Mouse (Mus musculus): ENCODE measurements around the gene Ccdc141. TPM values are rescaled to one million over a fixed set of nuclear protein-coding genes. Genes with fewer than 3 reads are reported as not detected.
A peak's percentile ranks its signal among the peaks of the same experiment; 100 is the strongest.

Gene Ccdc141
- polyA plus RNA-seq, 2 experiments, result 0.29 to 0.58 TPM

GRCm38 (mm10) chr2:77200958-77201614, 30.6 kb upstream of the Ccdc141 start:
- ATAC-seq (ENCODE audit: insufficient read depth) (peak; percentile 82), DNase-seq (ENCODE audit: low read depth in 3 of 3, low spot score in 3 of 3) (peak; percentile 20 to 40 (median 23))
- peak overlapping the region; percentile 48 for H3K4me2 ChIP-seq (ENCODE audit: low read depth)
- H3K4me1 ChIP-seq (replicated peaks; ENCODE audit: control insufficient read depth in 2 of 2, insufficient read depth in 2 of 2, low read length in 1 of 2), result peaks cover 0 to 3% of the 10 kb centered on the region in 2 experiments; a peak in 1 of 4 replicates
- WGBS (ENCODE audit: insufficient replicate concordance), result 62% methylated on average over 5 of the region's 5 CpGs
- H3K27ac ChIP-seq, result peak overlapping the region; percentile 37
- TF ChIP-seq CTCF (IDR thresholded peaks at IDR 0.05; ENCODE audit: low read depth) (no peak), EP300 (IDR thresholded peaks at IDR 0.05; ENCODE audit: low read depth) (no peak)
- H3K27me3 ChIP-seq (ENCODE audit: control insufficient read depth, insufficient read depth, low read length), result no peaks in the 10 kb centered on the region
- no peaks in the 10 kb centered on the region for H3K36me3 ChIP-seq (replicated peaks; ENCODE audit: control insufficient read depth, insufficient read depth, low read depth)
- no peaks in the 10 kb centered on the region for H3K9me3 ChIP-seq (ENCODE audit: control insufficient read depth, low read length)
- peak overlapping the region; percentile 5 to 18; a peak in 1 of 4 replicates for H3K4me3 ChIP-seq (ENCODE audit: insufficient read depth in 1 of 2, low read depth in 2 of 2, low read length in 2 of 2)
- no peak overlapping the region; the same call in 1 of the 2 replicates for H3K9ac ChIP-seq (replicated peaks)

- no peak for ATAC-seq (ENCODE audit: insufficient read depth)
- no peaks in the 10 kb centered on the region for H3K27me3 ChIP-seq (ENCODE audit: control insufficient read depth, insufficient read depth, low read length)
- no peaks in the 10 kb centered on the region for H3K9me3 ChIP-seq (ENCODE audit: control insufficient read depth, low read length)
- no peak overlapping the region for H3K9ac ChIP-seq (replicated peaks)
- no peak for DNase-seq (ENCODE audit: low read depth in 3 of 3, low spot score in 3 of 3)
- no peaks in the 10 kb centered on the region for H3K36me3 ChIP-seq (replicated peaks; ENCODE audit: control insufficient read depth, insufficient read depth, low read depth)
- H3K4me2 ChIP-seq (ENCODE audit: low read depth), result no peak overlapping the region
- no peak for TF ChIP-seq EP300 (IDR thresholded peaks at IDR 0.05; ENCODE audit: low read depth)
- TF ChIP-seq CTCF (IDR thresholded peaks at IDR 0.05; ENCODE audit: low read depth), result no peak
- no peak overlapping the region for H3K27ac ChIP-seq
- 78% methylated on average over 4 of the region's 4 CpGs for WGBS (ENCODE audit: insufficient replicate concordance)
- no peak overlapping the region for H3K4me3 ChIP-seq (ENCODE audit: insufficient read depth in 1 of 2, low read depth in 2 of 2, low read length in 2 of 2)
- H3K4me1 ChIP-seq (replicated peaks; ENCODE audit: control insufficient read depth in 2 of 2, insufficient read depth in 2 of 2, low read length in 1 of 2), result peaks cover 0 to 3% of the 10 kb centered on the region in 2 experiments; a peak in 1 of 4 replicates
These were observed 29.9 kb upstream of the Ccdc141 start for GRCm38 (mm10) chr2:77200379-77200778.

DNA sequence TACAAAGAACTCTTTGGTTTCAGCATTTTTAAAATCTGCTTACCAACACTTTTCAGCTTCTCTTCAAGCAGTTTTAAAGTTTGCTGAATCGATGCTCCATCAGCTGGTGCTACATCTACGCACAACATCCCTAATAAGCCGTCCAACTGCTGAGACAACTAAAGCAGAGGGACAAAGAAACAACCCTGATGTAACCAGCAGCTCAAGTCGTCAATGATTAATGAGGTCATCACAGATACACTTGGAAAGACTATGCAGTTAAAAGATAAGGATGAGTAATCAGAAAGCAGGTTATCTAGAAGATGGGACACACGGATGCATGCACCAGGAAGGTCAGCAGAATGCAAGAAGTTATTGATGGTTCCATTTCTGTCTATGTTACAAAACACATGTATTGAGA, 27.8 kb upstream of the Ccdc141 start:
- TF ChIP-seq EP300 (IDR thresholded peaks at IDR 0.05; ENCODE audit: low read depth) (no peak), CTCF (IDR thresholded peaks at IDR 0.05; ENCODE audit: low read depth) (no peak)
- Histone ChIP-seq H3K4me2 (ENCODE audit: low read depth) (no peak overlapping the region), H3K4me1 (replicated peaks; ENCODE audit: control insufficient read depth in 2 of 2, insufficient read depth in 2 of 2, low read length in 1 of 2) (peaks cover 0 to 3% of the 10 kb centered on the region in 2 experiments; a peak in 1 of 4 replicates), H3K9me3 (ENCODE audit: control insufficient read depth, low read length) (no peaks in the 10 kb centered on the region), H3K27me3 (ENCODE audit: control insufficient read depth, insufficient read depth, low read length) (no peaks in the 10 kb centered on the region), H3K9ac (replicated peaks) (no peak overlapping the region), H3K27ac (no peak overlapping the region), H3K4me3 (ENCODE audit: insufficient read depth in 1 of 2, low read depth in 2 of 2, low read length in 2 of 2) (no peak overlapping the region), H3K36me3 (replicated peaks; ENCODE audit: control insufficient read depth, insufficient read depth, low read depth) (no peaks in the 10 kb centered on the region)
- ATAC-seq (ENCODE audit: insufficient read depth), result no peak
- DNase-seq (ENCODE audit: low read depth in 3 of 3, low spot score in 3 of 3), result no peak
- WGBS (ENCODE audit: insufficient replicate concordance), result 48% methylated on average over 5 of the region's 5 CpGs

DNA sequence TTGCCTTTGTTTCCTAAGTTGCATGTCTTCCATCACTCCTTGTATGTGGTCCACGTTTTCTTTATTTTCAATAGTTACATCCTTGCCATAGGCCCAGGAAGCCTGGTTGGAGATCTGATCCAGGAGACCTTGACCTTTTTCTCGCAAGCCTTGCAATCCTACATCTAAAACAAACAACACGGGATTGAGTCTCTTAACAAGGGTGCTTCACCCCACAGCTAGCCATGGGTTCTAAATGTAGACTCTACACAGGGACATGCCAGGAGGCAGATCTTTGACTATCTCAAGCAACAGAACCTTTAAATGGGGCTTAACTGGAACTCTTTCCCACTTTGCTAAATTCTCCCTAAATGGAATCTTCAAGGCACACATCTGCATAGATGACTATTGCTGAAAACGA, 26.4 kb upstream of the Ccdc141 start:
- Histone ChIP-seq H3K4me3 (ENCODE audit: insufficient read depth in 1 of 2, low read depth in 2 of 2, low read length in 2 of 2) (no peak overlapping the region), H3K27me3 (ENCODE audit: control insufficient read depth, insufficient read depth, low read length) (no peaks in the 10 kb centered on the region), H3K27ac (no peak overlapping the region), H3K4me2 (ENCODE audit: low read depth) (no peak overlapping the region), H3K9me3 (ENCODE audit: control insufficient read depth, low read length) (no peaks in the 10 kb centered on the region), H3K4me1 (replicated peaks; ENCODE audit: control insufficient read depth in 2 of 2, insufficient read depth in 2 of 2, low read length in 1 of 2) (peaks cover 0 to 3% of the 10 kb centered on the region in 2 experiments; a peak in 1 of 4 replicates), H3K9ac (replicated peaks) (no peak overlapping the region), H3K36me3 (replicated peaks; ENCODE audit: control insufficient read depth, insufficient read depth, low read depth) (no peaks in the 10 kb centered on the region)
- ATAC-seq (ENCODE audit: insufficient read depth) (no peak), DNase-seq (ENCODE audit: low read depth in 3 of 3, low spot score in 3 of 3) (no peak)
- TF ChIP-seq CTCF (IDR thresholded peaks at IDR 0.05; ENCODE audit: low read depth), result no peak
- no peak for TF ChIP-seq EP300 (IDR thresholded peaks at IDR 0.05; ENCODE audit: low read depth)
- WGBS (ENCODE audit: insufficient replicate concordance), result 61% methylated on average over 4 of the region's 4 CpGs

GRCm38 (mm10) chr2:77195056-77195455, 24.6 kb upstream of the Ccdc141 start:
- WGBS (ENCODE audit: insufficient replicate concordance), result 80% methylated on average over 5 of the region's 5 CpGs
- Histone ChIP-seq H3K9ac (replicated peaks) (no peak overlapping the region), H3K4me3 (ENCODE audit: insufficient read depth in 1 of 2, low read depth in 2 of 2, low read length in 2 of 2) (no peak overlapping the region), H3K27me3 (ENCODE audit: control insufficient read depth, insufficient read depth, low read length) (no peaks in the 10 kb centered on the region), H3K36me3 (replicated peaks; ENCODE audit: control insufficient read depth, insufficient read depth, low read depth) (no peaks in the 10 kb centered on the region), H3K4me2 (ENCODE audit: low read depth) (no peak overlapping the region), H3K27ac (no peak overlapping the region), H3K4me1 (replicated peaks; ENCODE audit: control insufficient read depth in 2 of 2, insufficient read depth in 2 of 2, low read length in 1 of 2) (no peaks in the 10 kb centered on the region), H3K9me3 (ENCODE audit: control insufficient read depth, low read length) (no peaks in the 10 kb centered on the region)
- DNase-seq (ENCODE audit: low read depth in 3 of 3, low spot score in 3 of 3), result no peak
- TF ChIP-seq CTCF (IDR thresholded peaks at IDR 0.05; ENCODE audit: low read depth) (no peak), EP300 (IDR thresholded peaks at IDR 0.05; ENCODE audit: low read depth) (no peak)
- ATAC-seq (ENCODE audit: insufficient read depth), result no peak
